Mouse (Mus musculus) c-Kit-positive CD71-positive TER-119-positive erythroid progenitor cells, embryonic 14.5 days (primary cell): Measurements from ENCODE around the gene Mfsd12.

Experiments used
- DNase-seq: peaks from one replicate; pipeline ENCODE4 v3.0.0-alpha.2; 2013; ENCODE audit warnings: low spot score

The Mfsd12 gene

GRCm38 (mm10) chr10:81401521-81402226 is 44.4 kb downstream of the Mfsd12 start:
- DNase-seq = peak; percentile 70

- no peak for DNase-seq
Observed at GRCm38 (mm10) chr10:81402227-81402765, 45.0 kb downstream of the Mfsd12 start.

- DNase-seq = no peak
Observed at GRCm38 (mm10) chr10:81403511-81403910, 46.2 kb downstream of the Mfsd12 start.

- no peak for DNase-seq
Observed at GRCm38 (mm10) chr10:81404082-81404481, 46.8 kb downstream of the Mfsd12 start.

- DNase-seq = no peak
Observed at GRCm38 (mm10) chr10:81404720-81405119, 47.4 kb downstream of the Mfsd12 start.

GRCm38 (mm10) chr10:81405588-81406201 is 48.4 kb downstream of the Mfsd12 start:
- peak; percentile 60 for DNase-seq

- DNase-seq = no peak
Observed at GRCm38 (mm10) chr10:81406504-81407440, 49.5 kb downstream of the Mfsd12 start.

- peak; percentile 56 for DNase-seq
Observed at GRCm38 (mm10) chr10:81407539-81408423, 50.5 kb downstream of the Mfsd12 start.

GRCm38 (mm10) chr10:81408424-81408729 is 51.1 kb downstream of the Mfsd12 start:
- no peak for DNase-seq

- DNase-seq = peak; percentile 69
Observed at GRCm38 (mm10) chr10:81408871-81409291, 51.6 kb downstream of the Mfsd12 start.

GRCm38 (mm10) chr10:81409330-81409729 is 52.0 kb downstream of the Mfsd12 start:
- no peak for DNase-seq

- no peak for DNase-seq
Observed at GRCm38 (mm10) chr10:81410350-81410749, 53.1 kb downstream of the Mfsd12 start.

GRCm38 (mm10) chr10:81410981-81411380 is 53.7 kb downstream of the Mfsd12 start:
- no peak for DNase-seq

- DNase-seq = no peak
Observed at GRCm38 (mm10) chr10:81411471-81412400, 54.4 kb downstream of the Mfsd12 start.

- DNase-seq = no peak
Observed at GRCm38 (mm10) chr10:81412586-81413309, 55.5 kb downstream of the Mfsd12 start.

- DNase-seq = no peak
Observed at GRCm38 (mm10) chr10:81413310-81414261, 56.3 kb downstream of the Mfsd12 start.

GRCm38 (mm10) chr10:81414682-81415081 is 57.4 kb downstream of the Mfsd12 start:
- DNase-seq = no peak

- no peak for DNase-seq
Observed at GRCm38 (mm10) chr10:81415146-81415545, 57.9 kb downstream of the Mfsd12 start.
